Mouse (Mus musculus) v-Abl transformed pro-B cells (cell line): ENCODE data around the gene Rfxank.

Experiments used
- in situ Hi-C, 2 experiments: fragments of 400-800 bp; cut with MboI; formaldehyde crosslinking; loops; one replicate each; pipeline ENCODE4 v1.15.1; 2025; ENCODE audit not compliant: unreplicated experiment in 2 of 2

Gene Rfxank

DNA sequence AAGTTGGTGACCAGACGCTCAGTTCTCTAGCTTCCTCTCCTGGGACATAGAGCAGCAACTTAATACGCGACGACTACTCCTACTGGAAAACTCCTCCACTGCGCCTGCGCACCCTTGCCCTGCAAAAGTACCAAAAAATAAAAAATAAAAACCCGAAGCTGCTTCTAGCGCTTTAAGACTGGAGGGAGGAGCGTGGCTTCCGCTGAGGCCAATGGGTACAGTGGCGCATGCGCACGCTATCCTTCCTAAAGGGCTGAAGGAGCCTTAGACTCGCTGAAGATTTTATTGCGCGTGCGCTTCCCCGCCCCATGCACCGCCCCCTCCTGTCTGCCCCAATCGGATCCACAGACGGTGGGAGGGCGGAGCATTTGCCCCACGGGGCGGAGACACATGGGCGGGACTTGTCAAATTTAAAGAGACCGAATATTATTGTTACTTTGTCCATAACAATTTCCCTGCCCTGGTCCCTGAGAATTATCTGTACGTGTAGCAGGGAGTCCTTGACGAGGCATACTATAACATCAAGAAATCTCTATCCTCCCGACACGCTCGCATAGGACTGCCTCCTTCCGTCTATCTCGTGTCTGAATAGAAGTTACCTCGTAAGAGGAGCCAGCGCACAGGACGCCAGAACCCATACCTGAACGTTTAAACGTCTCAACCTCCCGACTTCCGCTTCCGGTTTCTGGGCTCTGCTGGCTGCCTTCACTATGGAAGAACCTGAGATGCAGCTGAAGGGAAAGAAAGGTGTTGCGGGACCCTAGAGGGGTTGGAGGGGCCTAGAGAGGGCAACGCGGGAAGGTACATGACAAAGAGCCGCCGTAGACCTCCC is at the start of gene Rfxank, which contains the start of the genes Borcs8 and Mef2b:
Gene Rfxank, minus strand, starts transcription at position 129 of the 832 bp plus-strand sequence.
Gene Borcs8, plus strand, starts transcription at position 474 of the 832 bp plus-strand sequence.
Gene Mef2b, plus strand, starts transcription at position 686 of the 832 bp plus-strand sequence.
- in situ Hi-C loops: no loop called here

- in situ Hi-C loops: no loop called here
Measured at GRCm38 (mm10) chr8:70188707-70189106, 49.8 kb upstream of the Rfxank start.

DNA sequence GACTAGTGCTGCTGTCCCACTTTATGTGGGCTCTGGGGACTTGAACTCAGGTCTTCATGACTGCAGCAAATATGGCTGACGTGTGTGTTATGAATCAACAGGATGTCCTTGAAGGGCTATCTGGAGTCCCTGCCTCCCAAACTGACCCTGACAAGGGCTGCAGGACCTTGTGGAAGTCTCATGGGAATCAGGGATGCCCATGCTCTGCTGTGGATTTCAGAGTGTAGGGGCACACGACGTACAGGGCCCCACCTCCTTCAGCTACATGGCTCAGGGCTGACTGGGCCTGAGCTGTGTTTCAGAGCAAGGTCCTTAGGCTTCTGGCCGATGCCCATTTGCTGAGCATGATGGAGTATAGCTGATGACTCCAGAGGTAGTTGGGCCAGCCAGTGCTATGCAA is 44.2 kb upstream of the Rfxank start:
- in situ Hi-C loops: no loop called here

- in situ Hi-C loops: no loop called here
Measured at GRCm38 (mm10) chr8:70181903-70182252, 42.9 kb upstream of the Rfxank start.

DNA sequence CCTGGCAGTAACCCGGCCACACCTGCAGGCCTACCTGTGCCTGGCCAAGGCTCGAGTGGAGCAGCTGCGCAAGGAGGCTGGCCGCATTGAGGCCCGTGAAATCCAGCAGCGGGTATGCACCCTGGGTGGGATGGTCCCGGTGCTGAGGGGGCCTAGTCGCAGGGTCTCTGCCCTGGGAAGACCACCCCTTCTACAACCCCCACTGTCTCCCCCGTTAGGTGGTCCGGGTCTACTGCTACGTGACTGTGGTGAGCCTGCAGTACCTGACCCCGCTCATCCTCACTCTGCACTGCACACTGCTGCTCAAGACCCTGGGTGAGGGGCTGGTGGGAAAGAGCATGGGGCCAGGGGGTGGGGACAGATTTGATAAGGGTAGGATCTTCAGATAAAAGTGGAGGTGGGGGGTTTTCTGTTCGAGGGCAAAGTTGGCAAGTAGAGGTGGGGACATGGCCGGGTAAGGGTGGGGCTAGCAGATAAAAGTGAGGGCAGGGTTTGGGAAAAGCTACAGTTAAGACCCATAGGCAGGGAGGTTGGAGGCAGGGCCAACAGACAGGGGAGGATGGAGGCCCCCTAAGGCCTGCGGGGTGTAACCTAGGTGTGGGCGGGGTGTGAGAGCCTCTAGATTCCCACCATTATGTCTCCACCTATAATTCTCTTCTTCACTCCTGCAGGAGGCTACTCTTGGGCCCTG is 42.4 kb upstream of the Rfxank start:
- in situ Hi-C loops: no loop called here

DNA sequence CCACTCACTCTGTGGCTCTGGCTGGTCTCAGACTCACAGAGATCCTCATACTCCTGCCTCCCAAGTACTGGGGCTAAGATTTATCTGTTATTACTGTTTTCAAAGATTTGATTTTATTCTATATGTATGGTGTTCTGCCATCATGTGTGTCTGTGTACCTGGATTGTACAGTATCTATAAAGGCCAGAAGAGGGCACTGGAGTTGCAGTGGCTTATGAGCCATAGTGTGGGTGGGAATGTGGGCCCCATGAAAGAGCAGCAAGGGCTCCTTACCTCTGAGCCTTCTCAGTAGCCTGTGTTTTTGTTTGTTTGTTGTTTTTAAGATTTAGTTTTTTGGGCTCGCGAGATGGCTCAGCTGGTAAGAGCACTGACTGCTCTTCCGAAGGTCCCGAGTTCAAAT is 40.1 kb upstream of the Rfxank start:
- in situ Hi-C loops: loop anchor here in 1 of 2 experiments (5.0 kb wide), 1 partner anchor 43 kb away; no protein-coding TSS in a partner anchor

- in situ Hi-C loops: loop anchor here in 1 of 2 experiments (5.0 kb wide), 1 partner anchor 44 kb away; no protein-coding TSS in a partner anchor
Measured at GRCm38 (mm10) chr8:70178231-70178630, 39.3 kb upstream of the Rfxank start.

GRCm38 (mm10) chr8:70174079-70174478 is 35.1 kb upstream of the Rfxank start:
- in situ Hi-C loops: no loop called here

DNA sequence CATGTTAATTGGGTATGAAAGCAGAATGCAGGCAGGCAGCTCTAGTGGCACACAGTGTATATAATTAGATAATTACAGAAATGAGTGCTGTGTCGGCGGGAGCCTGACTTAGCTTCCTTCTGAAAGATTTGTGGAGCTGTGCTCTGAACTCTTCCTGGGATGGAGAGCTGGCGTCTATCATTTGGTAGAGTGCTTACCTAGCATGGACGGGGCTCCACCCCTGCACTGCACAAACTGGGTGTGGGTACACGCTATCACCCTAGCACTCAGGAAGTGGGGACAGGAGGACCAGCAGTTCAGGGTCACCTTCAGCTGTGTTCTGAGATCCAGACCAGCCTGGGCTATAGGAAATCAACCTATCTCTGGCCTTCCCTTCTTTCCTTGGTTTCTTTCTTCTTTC is 34.4 kb upstream of the Rfxank start:
- in situ Hi-C loops: no loop called here

- in situ Hi-C loops: no loop called here
Measured at GRCm38 (mm10) chr8:70172043-70172681, 33.2 kb upstream of the Rfxank start, which contains the start of gene Tmem161a. Gene Tmem161a, plus strand, starts transcription at chr8:70172356.

DNA sequence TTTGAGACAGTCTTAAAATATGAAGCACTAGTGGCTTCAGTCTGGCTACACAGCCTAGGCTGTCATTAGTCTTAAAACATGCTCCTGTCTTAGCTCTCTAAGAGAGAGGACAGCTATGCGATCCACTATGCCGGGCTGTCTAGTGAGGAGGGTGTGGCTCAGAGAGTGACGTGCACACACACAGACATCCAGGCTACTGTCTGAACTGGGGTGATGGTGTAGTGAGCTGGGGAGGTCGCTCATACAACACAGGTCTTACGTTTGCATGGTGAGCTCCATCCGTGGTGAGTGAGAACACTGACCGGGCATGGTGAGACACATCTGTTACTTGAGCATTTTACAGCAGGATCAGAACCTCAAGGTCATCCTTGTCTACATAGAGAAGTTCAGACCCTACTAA is 32.3 kb upstream of the Rfxank start:
- in situ Hi-C loops: no loop called here

DNA sequence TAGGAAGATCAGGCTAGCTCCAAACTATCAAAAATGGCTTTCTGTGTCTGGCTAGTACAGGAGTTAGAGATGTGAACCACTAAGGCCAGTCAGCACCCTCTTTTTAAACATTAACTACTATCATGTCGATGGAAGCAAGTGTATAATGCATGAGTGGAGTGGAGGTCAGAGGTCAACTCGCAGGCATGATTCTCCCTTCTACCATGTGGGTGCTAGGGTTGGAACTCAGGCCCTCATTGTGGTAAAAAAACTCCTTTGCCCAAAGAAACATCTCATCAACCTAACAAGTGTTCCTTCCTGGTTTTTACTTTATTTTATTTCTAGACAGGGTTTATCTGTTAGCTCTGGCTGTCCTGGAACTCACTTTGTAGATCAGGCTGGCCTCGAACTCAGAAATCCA is 31.8 kb upstream of the Rfxank start:
- in situ Hi-C loops: no loop called here

GRCm38 (mm10) chr8:70170116-70170515 is 31.2 kb upstream of the Rfxank start:
- in situ Hi-C loops: no loop called here

- in situ Hi-C loops: loop anchor here (5.0 to 10.0 kb wide), 4 partner anchors 54 to 249 kb away; no protein-coding TSS in a partner anchor
Measured at GRCm38 (mm10) chr8:70166504-70167110, 27.7 kb upstream of the Rfxank start.

- in situ Hi-C loops: loop anchor here (5.0 to 10.0 kb wide), 2 partner anchors 159 to 241 kb away; no protein-coding TSS in a partner anchor
Measured at GRCm38 (mm10) chr8:70163316-70163715, 24.4 kb upstream of the Rfxank start.

DNA sequence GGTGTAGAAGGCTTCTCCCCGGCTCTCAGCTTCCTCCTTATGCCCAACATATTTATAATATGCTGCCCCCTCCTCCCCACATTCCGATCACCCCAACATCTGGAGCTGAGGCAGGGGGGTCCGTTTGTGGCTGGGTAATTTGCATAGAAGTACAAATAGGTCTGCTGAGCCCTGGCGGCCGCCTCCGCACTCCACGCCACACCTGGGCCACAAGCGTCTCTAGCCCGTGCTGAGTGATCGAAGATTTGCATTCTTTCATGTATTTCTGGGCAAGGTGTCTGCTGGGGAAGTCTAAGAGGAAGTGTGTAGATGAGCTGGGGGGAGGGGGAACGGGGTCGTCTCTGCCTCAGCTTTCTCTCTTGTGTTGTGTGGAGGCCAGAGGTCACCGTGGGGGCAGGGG is 21.1 kb upstream of the Rfxank start:
- in situ Hi-C loops: loop anchor here (5.0 to 10.0 kb wide), 2 partner anchors 155 to 238 kb away; no protein-coding TSS in a partner anchor

DNA sequence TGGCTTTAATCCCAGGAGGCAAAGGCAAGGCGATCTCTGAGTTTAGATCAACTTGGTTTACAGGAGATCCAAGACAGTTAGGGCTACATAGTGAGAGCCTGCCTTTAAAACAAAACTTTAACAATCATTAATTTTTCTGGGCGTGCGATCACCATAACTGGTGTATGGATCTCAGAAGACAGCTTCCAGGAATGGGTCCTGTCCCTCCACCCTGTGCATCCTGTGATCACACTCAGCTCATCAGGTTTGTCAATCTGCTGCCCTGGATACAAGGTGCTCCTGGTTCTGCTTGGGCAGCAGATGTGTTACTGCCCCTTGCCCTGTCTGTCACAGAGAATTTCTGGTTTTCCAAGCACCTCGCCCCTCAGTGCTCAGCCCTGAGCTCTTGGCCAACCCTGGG is 20.3 kb upstream of the Rfxank start:
- in situ Hi-C loops: no loop called here

DNA sequence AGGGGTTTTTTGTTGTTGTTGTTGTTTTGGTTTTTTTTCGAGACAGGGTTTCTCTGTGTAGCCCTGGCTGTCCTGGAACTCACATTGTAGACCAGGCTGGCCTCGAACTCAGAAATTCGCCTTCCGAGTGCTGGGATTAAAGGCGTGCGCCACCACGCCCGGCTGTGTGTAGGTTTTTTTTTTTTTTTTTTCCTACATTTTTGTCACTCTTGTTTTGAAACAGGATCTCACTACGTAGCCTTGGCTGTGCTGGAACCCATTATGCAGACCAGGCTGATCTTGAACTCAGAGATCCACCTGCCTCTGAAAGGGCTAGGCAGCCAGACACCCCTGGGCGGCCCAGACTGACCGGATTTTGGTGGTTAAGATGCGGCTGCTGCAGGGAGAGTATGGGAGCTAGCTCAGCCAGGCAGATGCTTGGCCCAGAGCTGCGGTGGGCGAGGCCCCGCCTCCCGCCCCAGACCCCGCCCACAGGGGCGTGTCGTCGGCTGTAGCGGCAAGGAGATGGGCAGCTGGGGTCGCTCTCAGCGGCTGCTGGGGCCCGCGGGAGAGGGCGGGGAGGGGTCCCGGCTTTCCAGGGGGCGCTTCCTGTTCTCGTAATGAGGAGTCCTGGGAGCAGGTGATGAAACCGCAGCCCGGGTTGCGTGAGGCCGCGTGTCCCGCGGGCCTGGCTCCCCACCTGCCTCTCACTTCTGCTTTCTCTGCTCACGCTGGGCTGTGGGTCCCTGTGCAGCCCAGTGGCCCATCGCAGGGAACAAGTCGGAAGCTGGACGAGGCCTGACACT is 19.3 kb upstream of the Rfxank start:
- in situ Hi-C loops: no loop called here

DNA sequence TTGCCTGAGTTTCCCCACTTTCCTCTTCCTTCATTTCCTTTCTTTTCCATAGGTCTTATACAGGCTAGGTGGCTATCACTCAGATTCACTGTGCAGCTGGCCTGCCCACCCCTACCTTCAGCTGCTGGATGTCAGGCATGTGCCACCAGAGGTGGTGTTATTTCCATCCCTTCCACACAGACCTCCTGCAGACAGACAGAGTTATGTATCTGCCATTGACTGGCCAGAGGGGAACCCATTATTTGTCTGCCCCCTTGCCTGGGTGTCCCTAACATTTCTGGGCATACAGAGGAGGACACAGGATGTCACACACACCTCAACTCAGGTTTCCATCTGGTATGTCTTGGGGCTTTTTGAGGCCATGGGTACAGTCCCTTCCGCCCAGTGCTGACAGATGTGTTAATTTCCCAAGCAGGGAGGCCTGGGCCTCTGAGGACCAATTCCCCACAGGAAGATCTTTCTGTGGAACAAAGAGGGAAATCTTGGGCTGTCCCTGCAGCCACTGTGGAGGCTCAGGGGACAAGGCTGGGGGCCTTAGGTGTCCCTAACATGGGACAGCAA is 18.4 kb upstream of the Rfxank start:
- in situ Hi-C loops: no loop called here
